Comparison of ENCODE assay signal across 9 mouse cellular contexts in the genomic region with DNA sequence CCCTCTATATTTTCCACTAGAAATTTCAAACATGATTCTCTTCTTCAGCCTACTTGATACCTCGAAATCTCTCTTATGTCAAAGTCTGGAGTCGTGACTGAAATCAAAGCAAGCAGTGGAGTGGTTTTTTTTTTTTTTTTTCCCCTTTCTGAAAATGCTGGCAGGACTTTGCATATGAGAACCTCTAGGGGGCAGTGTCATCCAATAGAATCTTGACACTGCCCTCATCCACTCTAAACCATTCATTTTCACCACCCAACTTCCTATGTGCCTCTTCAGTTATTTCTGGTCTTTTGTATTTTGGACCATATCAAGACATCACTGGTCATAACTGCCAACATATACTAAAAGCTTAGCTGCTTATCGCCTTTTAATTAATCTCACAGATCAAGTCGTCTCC. TPM values are rescaled to one million over a fixed set of nuclear protein-coding genes. Genes with fewer than 3 reads are reported as not detected.
DNase-seq lines count a peak whose midpoint lies in the region; ATAC-seq and TF ChIP-seq lines count a peak whose summit lies in the region.
"Had no signal": no experiment of that assay in that cellular context is flagged by ENCODE, and none has a peak within 500 bp of the region (broad histone marks: within the 10 kb centered on the region; RNA-seq: fewer than 3 reads in every experiment).

No protein-coding gene starts in this region.

- ATAC-seq in megakaryocyte progenitor cell, adult 5-6 weeks (replicated peaks; ENCODE audit: poor library complexity) = peak; percentile 87

- no peak for TF ChIP-seq POLR2A in kidney, adult 2 months (IDR thresholded peaks at IDR 0.05; ENCODE audit: low read depth, low read length)

- peaks cover 5% of the 10 kb centered on the region; the same call in 1 of the 2 replicates for H3K4me1 ChIP-seq in kidney, adult 2 months (ENCODE audit: control insufficient read depth, insufficient read depth, low read length)

- no peaks in the 10 kb centered on the region for H3K27me3 ChIP-seq in kidney, adult 2 months (replicated peaks; ENCODE audit: control insufficient read depth, insufficient read depth, low read length)

- 0 out of 2 replicates have a peak, but pooled peaks have one; percentile 16 for TF ChIP-seq CTCF in kidney, adult 2 months (conservative IDR thresholded peaks at IDR 0.05; ENCODE audit: insufficient read depth, insufficient read length, low read depth, low read length)

- H3K36me3 ChIP-seq in kidney, adult 2 months (ENCODE audit: control insufficient read depth, insufficient read depth, low read length) = no peaks in the 10 kb centered on the region

- WGBS in kidney, adult 2 months = 33% methylated on average over 4 of the region's 4 CpGs

- no peak overlapping the region for H3K27ac ChIP-seq in kidney, adult 2 months (ENCODE audit: insufficient read depth, low read depth, low read length)
- H3K27ac ChIP-seq: macrophage had no signal

- peak; percentile 52 for DNase-seq in kidney, adult 2 months
- DNase-seq in kidney, adult 8-10 months = no peak
- DNase-seq in A20 (ENCODE audit: low read depth, low spot score) (peak; percentile 53), ES-CJ7 (ENCODE audit: low read depth, low spot score) (peak; percentile 20)
- peak; percentile 50 for DNase-seq in embryo, embryonic 10 days (ENCODE audit: low spot score)
- DNase-seq in left cerebral cortex, postnatal 4 days = no peak
- DNase-seq in adrenal gland, adult 2 months = no peak

- intact Hi-C loops in left cerebral cortex, postnatal 4 days (cut with DNase I) = loop anchor here (5.0 kb wide), 1 partner anchor 52 kb away; a partner anchor contains a TSS

- H3K4me3 ChIP-seq in kidney, adult 2 months (ENCODE audit: insufficient read depth, low read depth, low read length) = no peak overlapping the region

RNA-seq across cellular contexts. Expression of a gene that starts 16.9 kb away (rescaled TPM):
- polyA plus RNA-seq in kidney, adult 2 months (2012; rRNA removed) = 2.3 and 3.2 TPM in 2 replicates
- total RNA-seq in megakaryocyte progenitor cell, adult 5-6 weeks (2015) = 0.12 and 0.22 TPM in 2 replicates
- total RNA-seq in megakaryocyte progenitor cell, adult 5-6 weeks (2017) = 0.27 and 0.67 TPM in 2 replicates
- total RNA-seq in left cerebral cortex, postnatal 4 days (2021) = 1 to 10 TPM in 1 of 2 experiments, under 1 TPM in 1; 0.68 to 2.8 TPM
- total RNA-seq in adrenal gland, adult 2 months (2021) = 1 to 10 TPM in 1 of 2 experiments, under 1 TPM in 1; 0.62 to 1.0 TPM
- polyA plus RNA-seq in adrenal gland, adult 2 months (2012; rRNA removed) = not detected in 2 replicates
- polyA plus RNA-seq: macrophage had no signal

RNA-seq across cellular contexts. Expression of a gene that starts 49.7 kb away (rescaled TPM):
- polyA plus RNA-seq in kidney, adult 2 months (2012; rRNA removed) = 67.5 and 86.3 TPM in 2 replicates
- 20.1 and 21.7 TPM in 2 replicates for total RNA-seq in megakaryocyte progenitor cell, adult 5-6 weeks (2015)
- total RNA-seq in megakaryocyte progenitor cell, adult 5-6 weeks (2017) = 26.5 and 34.3 TPM in 2 replicates
- total RNA-seq in left cerebral cortex, postnatal 4 days (2021) = 100 to 1,000 TPM; 814 to 887 TPM
- total RNA-seq in adrenal gland, adult 2 months (2021) = 100 to 1,000 TPM; 155 to 624 TPM
- polyA plus RNA-seq in adrenal gland, adult 2 months (2012; rRNA removed) = 24.6 and 46.2 TPM in 2 replicates

Comparison
In these comparisons a context has a peak if more than half of its experiments do, and no peak if none do; other contexts are left out.
1. DNase-seq: peak in kidney, adult 2 months (single experiment), A20 (single experiment), ES-CJ7 (single experiment) and embryo, embryonic 10 days (single experiment); none in kidney, adult 8-10 months (0 of 2), left cerebral cortex, postnatal 4 days (single experiment) and adrenal gland, adult 2 months (single experiment).
2. RNA of a gene that starts 49.7 kb away (total RNA-seq): 814 to 887 TPM in left cerebral cortex, postnatal 4 days and 155 to 624 TPM in adrenal gland, adult 2 months; 20.1 to 34.3 TPM in megakaryocyte progenitor cell, adult 5-6 weeks; every median in the first group is over 4 times any median in the second.